Mouse (Mus musculus) gastrocnemius, adult 2 months (tissue): ENCODE results near the gene Cyp2d40. TPM values are rescaled to one million over a fixed set of nuclear protein-coding genes. Genes with fewer than 3 reads are reported as not detected.
"Not testable (repeated sequence)": the region's sequence is repeated elsewhere in the genome, so short reads cannot be mapped to it uniquely, and the experiment has no call there.

Experiments used
- DNase-seq: peaks from one replicate; pipeline ENCODE4 v3.0.0; 2022
- H3K27ac ChIP-seq: fragments of 200-600 bp; 2 replicates; pipeline ENCODE4 v1.8.1; 2022; ENCODE audit warnings: mild to moderate bottlenecking
- H3K4me3 ChIP-seq: fragments of 200-600 bp; 2 replicates; pipeline ENCODE4 v1.8.1; 2022; ENCODE audit warnings: mild to moderate bottlenecking, moderate library complexity
- CTCF ChIP-seq: fragments of 200-600 bp; IDR thresholded peaks from 2 replicates; pipeline ENCODE4 v1.8.1; 2022; ENCODE audit warnings: antibody characterized with exemption, mild to moderate bottlenecking, moderate library complexity
- intact Hi-C: fragments of 180-260 bp; cut with DNase I; formaldehyde crosslinking; loops from one replicate; pipeline ENCODE4 v1.15.1; 2025
- microRNA-seq: library from miRNA; unstranded; fragments of <30 nt; microRNA quantifications from one replicate; pipeline ENCODE4 v1.2.0, GENCODE M21; 2021
- total RNA-seq, 2 experiments: library from RNA; stranded (reverse); gene quantifications; 2 replicates each; pipeline ENCODE4 v1.2.3; 2021

Gene Cyp2d40
- total RNA-seq, 2 experiments from 2014 or later = not detected

GRCm38 (mm10) chr15:82765943-82766342 is 2.0 kb upstream of the Cyp2d40 start:
- TF ChIP-seq CTCF = no peak
- H3K27ac ChIP-seq = no peak overlapping the region
- intact Hi-C loops = no loop called here
- H3K4me3 ChIP-seq = no peak overlapping the region
- DNase-seq = no peak

DNA sequence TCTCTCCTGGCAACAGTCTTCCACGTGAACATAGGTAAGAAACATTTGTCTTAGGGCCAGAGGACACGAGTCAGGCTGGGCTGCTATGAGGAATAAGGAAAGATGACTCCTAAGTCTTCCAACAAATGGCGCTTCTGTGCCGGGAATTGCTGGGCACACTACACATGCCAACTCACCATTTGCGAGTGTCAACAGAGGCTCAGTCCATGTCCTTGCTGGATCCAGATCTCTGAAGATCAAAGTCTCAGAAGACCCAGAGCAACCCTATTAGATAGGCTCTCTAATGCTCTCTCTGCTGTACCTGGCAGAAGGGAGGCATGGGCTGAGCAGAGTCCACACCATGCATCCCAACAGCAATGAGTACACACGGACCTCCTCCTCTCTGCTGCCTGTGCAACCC is 898 bp upstream of the Cyp2d40 start:
- intact Hi-C loops = no loop called here
- DNase-seq = no peak
- TF ChIP-seq CTCF = no peak
- Histone ChIP-seq H3K27ac (no peak overlapping the region), H3K4me3 (no peak overlapping the region)

- Histone ChIP-seq H3K27ac (no peak overlapping the region), H3K4me3 (no peak overlapping the region)
- TF ChIP-seq CTCF = no peak
- intact Hi-C loops = no loop called here
- DNase-seq = no peak
Observed at GRCm38 (mm10) chr15:82748141-82748540, 15.8 kb downstream of the Cyp2d40 start.

- Histone ChIP-seq H3K4me3 (no peak overlapping the region), H3K27ac (no peak overlapping the region)
- intact Hi-C loops = no loop called here
- TF ChIP-seq CTCF = no peak
- DNase-seq = no peak
Observed at GRCm38 (mm10) chr15:82747516-82747915, 16.5 kb downstream of the Cyp2d40 start.

GRCm38 (mm10) chr15:82733331-82733925 is 30.6 kb downstream of the Cyp2d40 start:
- DNase-seq, H3K4me3 ChIP-seq, intact Hi-C loops, H3K27ac ChIP-seq: not testable (repeated sequence)

Small RNA genes lying within 50 kb of the gene (microRNA-seq; reads per million reads assigned to microRNA genes)
- gene Gm27618 = not detected

Other genes starting within 250 kb of the Cyp2d40 start
- gene Cyp2d12, start 209.1 kb downstream of the Cyp2d40 start, total RNA-seq = not detected
- not detected for gene Cyp2d34, start 143.2 kb downstream of the Cyp2d40 start, total RNA-seq
- gene Cyp2d26, start 30.1 kb upstream of the Cyp2d40 start, total RNA-seq = not detected
- 10 to 100 TPM; 28.9 to 33.6 TPM for gene Tcf20, start 223.7 kb upstream of the Cyp2d40 start, total RNA-seq